Mouse (Mus musculus) kidney, adult 18-20 months (tissue): ENCODE data around the gene Sptan1.
"Not testable (repeated sequence)": the region's sequence is repeated elsewhere in the genome, so short reads cannot be mapped to it uniquely, and the experiment has no call there.

Source experiments
- DNase-seq: peaks from one replicate; pipeline ENCODE4 v3.0.0; 2021

Sptan1 gene

GRCm38 (mm10) chr2:30010840-30011281 lies 45.5 kb downstream of the Sptan1 start:
- DNase-seq, result no peak

- DNase-seq, result no peak
Measured at GRCm38 (mm10) chr2:30014326-30014966, 49.1 kb downstream of the Sptan1 start.

GRCm38 (mm10) chr2:30025454-30025853 lies 60.1 kb downstream of the Sptan1 start:
- no peak for DNase-seq

- no peak for DNase-seq
Measured at GRCm38 (mm10) chr2:30026997-30027396, 61.6 kb downstream of the Sptan1 start.

- DNase-seq, result no peak
Measured at GRCm38 (mm10) chr2:30032244-30032846, 67.0 kb downstream of the Sptan1 start.

- DNase-seq, result no peak
Measured at GRCm38 (mm10) chr2:30032957-30033356, 67.6 kb downstream of the Sptan1 start.

GRCm38 (mm10) chr2:30037762-30038161 lies 72.4 kb downstream of the Sptan1 start:
- no peak for DNase-seq

- DNase-seq, result no peak
Measured at GRCm38 (mm10) chr2:30038370-30038769, 73.0 kb downstream of the Sptan1 start.

GRCm38 (mm10) chr2:30039687-30040086 lies 74.3 kb downstream of the Sptan1 start:
- no peak for DNase-seq

- DNase-seq, result peak; percentile 83
Measured at GRCm38 (mm10) chr2:30042445-30042844, 77.1 kb downstream of the Sptan1 start.

GRCm38 (mm10) chr2:30044550-30044949 lies 79.2 kb downstream of the Sptan1 start:
- no peak for DNase-seq

- no peak for DNase-seq
Measured at GRCm38 (mm10) chr2:30047127-30047526, 81.8 kb downstream of the Sptan1 start.

- DNase-seq, result no peak
Measured at GRCm38 (mm10) chr2:30048101-30048501, 82.7 kb downstream of the Sptan1 start.

- peak; percentile 99 for DNase-seq
Measured at GRCm38 (mm10) chr2:30048699-30049388, 83.5 kb downstream of the Sptan1 start, which contains the start of gene Wdr34. Gene Wdr34 (minus strand): TSS chr2:30048881.

GRCm38 (mm10) chr2:30049831-30050230 lies 84.5 kb downstream of the Sptan1 start:
- no peak for DNase-seq

- DNase-seq, result no peak
Measured at GRCm38 (mm10) chr2:30051992-30052761, 86.8 kb downstream of the Sptan1 start.

GRCm38 (mm10) chr2:30055310-30055709 lies 90.0 kb downstream of the Sptan1 start:
- not testable (repeated sequence) for DNase-seq

- no peak for DNase-seq
Measured at GRCm38 (mm10) chr2:30056736-30057135, 91.4 kb downstream of the Sptan1 start.

- DNase-seq, result no peak
Measured at GRCm38 (mm10) chr2:30057223-30057904, 92.0 kb downstream of the Sptan1 start, which contains the start of gene Set. Gene Set (plus strand): TSS chr2:30057378.

GRCm38 (mm10) chr2:30058418-30058817 lies 93.1 kb downstream of the Sptan1 start:
- DNase-seq, result no peak

GRCm38 (mm10) chr2:30061215-30062166 lies 96.1 kb downstream of the Sptan1 start:
- DNase-seq, result peak; percentile 33
